Mouse (Mus musculus) ES-E14 (cell line): ENCODE data around the gene Gid8. TPM values are rescaled to one million over a fixed set of nuclear protein-coding genes. Genes with fewer than 3 reads are reported as not detected.

Experiments used
- DNase-seq: peaks from one replicate; pipeline ENCODE4 v3.0.0-alpha.2; 2013; ENCODE audit warnings: low read depth, low spot score
- H3K27ac ChIP-seq: 2 replicates; pipeline ENCODE4 v1.5.1; 2012; ENCODE audit warnings: low read depth, mild to moderate bottlenecking, low read length, moderate library complexity, mixed read lengths; ENCODE audit not compliant: poor library complexity, insufficient read depth, severe bottlenecking
- H3K36me3 ChIP-seq: 2 replicates; pipeline ENCODE4 v1.6.1; 2012; ENCODE audit warnings: mild to moderate bottlenecking, low read length, moderate library complexity, mixed read lengths; ENCODE audit not compliant: control insufficient read depth, poor library complexity, insufficient read depth, severe bottlenecking
- H3K4me1 ChIP-seq, 2 experiments: fragments of 150-350 bp in 1 of 2; sonication (generic) in 1 of 2; 2 replicates each; pipeline ENCODE4 v1.6.1; 2012; ENCODE audit warnings: low read length in 2 of 2, mild to moderate bottlenecking in 1 of 2, mixed read lengths in 1 of 2; ENCODE audit not compliant: control insufficient read depth in 2 of 2, insufficient read depth in 2 of 2, poor library complexity in 1 of 2
- H3K4me3 ChIP-seq, 2 experiments: fragments of 150-350 bp in 1 of 2; sonication (generic) in 1 of 2; 2 replicates each; pipeline ENCODE4 v1.5.1; 2012; ENCODE audit warnings: low read length in 2 of 2, low read depth in 1 of 2, mild to moderate bottlenecking in 1 of 2, mixed read lengths in 1 of 2; ENCODE audit not compliant: insufficient read depth in 1 of 2, poor library complexity in 1 of 2, severe bottlenecking in 1 of 2
- H3K9ac ChIP-seq: 2 replicates; pipeline ENCODE4 v1.6.1; 2012; ENCODE audit warnings: low read depth, mild to moderate bottlenecking, low read length, mixed read lengths; ENCODE audit not compliant: poor library complexity, insufficient read depth, severe bottlenecking
- H3K9me3 ChIP-seq: fragments of 150-350 bp; sonication (generic); 2 replicates; pipeline ENCODE4 v1.6.1; 2012; ENCODE audit warnings: low read depth, mild to moderate bottlenecking, low read length; ENCODE audit not compliant: control insufficient read depth, insufficient read depth
- CHD2 ChIP-seq: IDR thresholded peaks from 2 replicates; pipeline ENCODE4 v1.6.1; 2014; ENCODE audit warnings: mild to moderate bottlenecking, low read depth, low read length, inconsistent platforms
- HCFC1 ChIP-seq: IDR thresholded peaks from 2 replicates; pipeline ENCODE4 v1.6.1; 2012; ENCODE audit warnings: low read length, inconsistent platforms, borderline replicate concordance; ENCODE audit not compliant: insufficient read depth
- MAFK ChIP-seq: IDR thresholded peaks from 2 replicates; pipeline ENCODE4 v1.6.1; 2014; ENCODE audit warnings: mild to moderate bottlenecking, low read depth, low read length, inconsistent platforms; ENCODE audit not compliant: insufficient read depth
- ZC3H11A ChIP-seq: IDR thresholded peaks from 2 replicates; pipeline ENCODE4 v1.6.1; 2012; ENCODE audit warnings: low read depth, mild to moderate bottlenecking, inconsistent platforms, low read length, borderline replicate concordance
- ZNF384 ChIP-seq: IDR thresholded peaks from 2 replicates; pipeline ENCODE4 v1.6.1; 2012; ENCODE audit warnings: low read depth, low read length, inconsistent platforms
- in situ Hi-C, 2 experiments: fragments of 600-800 bp; cut with MboI; formaldehyde crosslinking; loops; one replicate each; pipeline ENCODE4 v1.15.1; 2025; ENCODE audit warnings: low sequenced_read_pairs in 2 of 2, inconsistent platforms in 1 of 2; ENCODE audit not compliant: unreplicated experiment in 2 of 2
- total RNA-seq: library from RNA; depleted of rRNA; stranded (reverse); fragments of 300-350 nt; gene quantifications from 2 replicates; pipeline ENCODE4 v1.2.3, GENCODE M21; 2012

Gid8 gene
- total RNA-seq, 1 experiment, result 57.8 TPM

- peaks cover 8 to 33% of the 10 kb centered on the region in 2 experiments; a peak in 3 of 4 replicates for H3K4me1 ChIP-seq
- no peak overlapping the region for H3K9ac ChIP-seq
- peaks cover 14% of the 10 kb centered on the region; the same call in 1 of the 2 replicates for H3K36me3 ChIP-seq
- H3K4me3 ChIP-seq, result no peak overlapping the region
- H3K9me3 ChIP-seq, result no peaks in the 10 kb centered on the region
- TF ChIP-seq ZC3H11A (no peak), HCFC1 (no peak), CHD2 (no peak), ZNF384 (no peak), MAFK (no peak)
- DNase-seq, result no peak
- peak overlapping the region; percentile 95; the same call in 1 of the 2 replicates for H3K27ac ChIP-seq
- in situ Hi-C loops, result no loop called here
These were observed 31.5 kb downstream of the Gid8 start for GRCm38 (mm10) chr2:180741421-180741820.

GRCm38 (mm10) chr2:180742820-180743219 lies 32.9 kb downstream of the Gid8 start:
- in situ Hi-C loops, result no loop called here
- Histone ChIP-seq H3K9ac (no peak overlapping the region), H3K36me3 (peaks cover under 1% of the 10 kb centered on the region; the same call in 1 of the 2 replicates), H3K27ac (peak overlapping the region; percentile 11; the same call in 1 of the 2 replicates), H3K4me1 (peaks cover 8 to 28% of the 10 kb centered on the region in 2 experiments; a peak in 3 of 4 replicates), H3K9me3 (no peaks in the 10 kb centered on the region), H3K4me3 (no peak overlapping the region)
- DNase-seq, result no peak
- TF ChIP-seq ZC3H11A (no peak), HCFC1 (no peak), MAFK (no peak), ZNF384 (no peak), CHD2 (no peak)

GRCm38 (mm10) chr2:180743321-180743720 lies 33.4 kb downstream of the Gid8 start:
- no peak for DNase-seq
- TF ChIP-seq HCFC1 (no peak), CHD2 (no peak), ZNF384 (no peak), ZC3H11A (no peak), MAFK (peak; percentile 55; the same call in 1 of the 2 replicates)
- Histone ChIP-seq H3K36me3 (no peaks in the 10 kb centered on the region; the same call in 1 of the 2 replicates), H3K4me3 (no peak overlapping the region), H3K9ac (no peak overlapping the region), H3K4me1 (peaks cover 8 to 28% of the 10 kb centered on the region in 2 experiments; a peak in 3 of 4 replicates), H3K27ac (peak overlapping the region; percentile 17; the same call in 1 of the 2 replicates), H3K9me3 (no peaks in the 10 kb centered on the region)
- in situ Hi-C loops, result no loop called here

- Histone ChIP-seq H3K4me3 (peak overlapping the region in 1 of 2 experiments; percentile 31; a peak in 1 of 4 replicates), H3K9ac (peak overlapping the region; percentile 54; the same call in 1 of the 2 replicates), H3K27ac (peak overlapping the region; percentile 68; the same call in 1 of the 2 replicates), H3K9me3 (no peaks in the 10 kb centered on the region), H3K36me3 (no peaks in the 10 kb centered on the region; the same call in 1 of the 2 replicates), H3K4me1 (peaks cover 6 to 18% of the 10 kb centered on the region in 2 experiments; a peak in 3 of 4 replicates)
- no peak for TF ChIP-seq CHD2
- peak; percentile 45; the same call in 1 of the 2 replicates for TF ChIP-seq HCFC1
- peak; percentile 93; the same call in 1 of the 2 replicates for TF ChIP-seq ZC3H11A
- TF ChIP-seq ZNF384, result peak; percentile 85
- DNase-seq, result peak; percentile 87
- in situ Hi-C loops, result no loop called here
These were observed 35.5 kb downstream of the Gid8 start for GRCm38 (mm10) chr2:180745248-180745927.
